ENCODE assay signal across 9 mouse cellular contexts in the genomic region with DNA sequence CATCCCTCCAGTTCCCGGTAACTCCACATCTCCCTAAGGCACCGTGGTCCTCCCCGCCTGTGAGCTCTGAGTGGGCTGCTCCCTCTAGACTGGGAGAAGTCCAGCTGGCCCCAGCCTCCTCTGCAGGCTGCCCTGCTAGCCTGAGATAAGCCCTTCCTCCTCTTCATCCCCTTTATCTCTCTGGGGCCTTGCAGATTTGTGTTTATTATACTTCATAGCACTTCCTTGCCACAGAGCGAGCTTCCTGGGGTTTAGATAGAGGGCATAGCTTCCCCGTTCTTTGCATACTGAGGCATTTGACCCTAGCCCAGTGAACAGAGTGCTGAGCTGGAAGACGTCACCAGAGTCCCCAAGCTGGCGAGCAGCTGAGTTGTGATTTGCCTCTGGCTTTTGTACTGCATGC. TPM values are rescaled to one million over a fixed set of nuclear protein-coding genes. Genes with fewer than 3 reads are reported as not detected.
DNase-seq lines count a peak whose midpoint lies in the region; ATAC-seq lines count a peak whose summit lies in the region.
"Had no signal": no experiment of that assay in that cellular context is flagged by ENCODE, and none has a peak within 500 bp of the region (broad histone marks: within the 10 kb centered on the region; RNA-seq: fewer than 3 reads in every experiment).

No protein-coding gene starts in this region.

- DNase-seq in urinary bladder, postnatal 14 days (ENCODE audit: low spot score), result peak; percentile 38
- DNase-seq in urinary bladder, adult 18-20 months (ENCODE audit: low spot score in 2 of 2), result no peak
- peak; percentile 60 to 61 for DNase-seq in heart, postnatal 10 days
- DNase-seq in right cerebral cortex, postnatal 25 days, result no peak

- no peaks in the 10 kb centered on the region for H3K36me3 ChIP-seq in lung, embryonic 16.5 days (ENCODE audit: control insufficient read depth, insufficient read depth, low read length)
- no peaks in the 10 kb centered on the region for H3K36me3 ChIP-seq in hindbrain, embryonic 16.5 days (ENCODE audit: control insufficient read depth, insufficient read depth, low read length)
- H3K36me3 ChIP-seq: embryonic facial prominence, embryonic 13.5 days had no signal

- H3K27me3 ChIP-seq in lung, embryonic 16.5 days (ENCODE audit: control insufficient read depth, insufficient read depth, low read depth, low read length), result no peaks in the 10 kb centered on the region
- H3K27me3 ChIP-seq in hindbrain, embryonic 16.5 days (replicated peaks; ENCODE audit: control insufficient read depth, insufficient read depth, low read length), result no peaks in the 10 kb centered on the region
- H3K27me3 ChIP-seq: embryonic facial prominence, embryonic 13.5 days had no signal

- peak overlapping the region; percentile 36 for H3K27ac ChIP-seq in lung, embryonic 16.5 days (ENCODE audit: low read length)
- no peak overlapping the region for H3K27ac ChIP-seq in hindbrain, embryonic 16.5 days (ENCODE audit: low read depth, low read length)
- H3K27ac ChIP-seq: embryonic facial prominence, embryonic 13.5 days; hindbrain, embryonic 14.5 days had no signal

- no peak overlapping the region for H3K9ac ChIP-seq in lung, embryonic 16.5 days (ENCODE audit: low read length)
- no peak overlapping the region for H3K9ac ChIP-seq in hindbrain, embryonic 16.5 days (ENCODE audit: low read depth, low read length)
- H3K9ac ChIP-seq: embryonic facial prominence, embryonic 13.5 days; hindbrain, embryonic 14.5 days had no signal

- no peaks in the 10 kb centered on the region for H3K9me3 ChIP-seq in lung, embryonic 16.5 days (ENCODE audit: control insufficient read depth, low read length)
- no peaks in the 10 kb centered on the region for H3K9me3 ChIP-seq in hindbrain, embryonic 16.5 days (ENCODE audit: control insufficient read depth, low read length)
- H3K9me3 ChIP-seq: embryonic facial prominence, embryonic 13.5 days had no signal

- peaks cover 26% of the 10 kb centered on the region for H3K4me1 ChIP-seq in lung, embryonic 16.5 days (replicated peaks; ENCODE audit: control insufficient read depth, insufficient read depth, low read length)
- H3K4me1 ChIP-seq in hindbrain, embryonic 16.5 days (ENCODE audit: control insufficient read depth, insufficient read depth, low read depth, low read length), result peaks cover 2% of the 10 kb centered on the region; the same call in 1 of the 2 replicates

- peak; percentile 65 for ATAC-seq in lung, embryonic 16.5 days (ENCODE audit: low read depth)
- ATAC-seq in hindbrain, embryonic 16.5 days, result no peak
- ATAC-seq in activated CD4-positive, CD25-positive, alpha-beta regulatory T cell, adult 4 months, result no peak

- no peak overlapping the region for H3K4me3 ChIP-seq in lung, embryonic 16.5 days (ENCODE audit: low read length)
- no peak overlapping the region for H3K4me3 ChIP-seq in hindbrain, embryonic 16.5 days (ENCODE audit: low read length)
- H3K4me3 ChIP-seq: embryonic facial prominence, embryonic 13.5 days had no signal

- intact Hi-C loops in heart, postnatal 10 days (cut with DNase I), result no loop called here

- WGBS in lung, embryonic 16.5 days, result 25% methylated on average over 7 of the region's 7 CpGs
- whole genome bisulfite sequencing in hindbrain, embryonic 16.5 days, result 60% methylated on average over 7 of the region's 7 CpGs

- no peak overlapping the region for H3K4me2 ChIP-seq in lung, embryonic 16.5 days (ENCODE audit: low read depth, low read length)
- no peak overlapping the region for H3K4me2 ChIP-seq in hindbrain, embryonic 16.5 days (ENCODE audit: low read length)
- H3K4me2 ChIP-seq: embryonic facial prominence, embryonic 13.5 days; hindbrain, embryonic 14.5 days had no signal

RNA-seq across cellular contexts. Expression of a gene that starts 37.1 kb away (rescaled TPM):
- 10 to 100 TPM; 55.8 to 59.1 TPM for total RNA-seq in heart, postnatal 10 days (2021)
- 50.8 and 59.5 TPM in 2 replicates for polyA plus RNA-seq in lung, embryonic 16.5 days (2015; fragmentation: Nextera tagmentation; extraction: Ambion mirVana)
- 41.3 and 42.6 TPM in 2 replicates for polyA plus RNA-seq in hindbrain, embryonic 16.5 days (2015; fragmentation: Nextera tagmentation; extraction: Ambion mirVana)
- polyA plus RNA-seq in activated CD4-positive, CD25-positive, alpha-beta regulatory T cell, adult 4 months (2017; shearing (Covaris generic)), result 10 to 100 TPM; 12.7 to 14.6 TPM

Comparison
In these comparisons a context has a peak if more than half of its experiments do, and no peak if none do; other contexts are left out.
1. DNase-seq: peak in urinary bladder, postnatal 14 days (single experiment) and heart, postnatal 10 days (2 of 2); none in urinary bladder, adult 18-20 months (0 of 2) and right cerebral cortex, postnatal 25 days (single experiment).